Mouse (Mus musculus): ENCODE measurements at regions not wholly inside any gene's neighbourhood (a gene's known extent, or its start where the extent isn't known, plus 50 kb on each side); places are given as distances from the start of the nearest gene placed in this dataset.
"Not testable (repeated sequence)": the region's sequence is repeated elsewhere in the genome, so short reads cannot be mapped to it uniquely, and the experiment has no call there.

GRCm38 (mm10) chr4:64432097-64432496 is 385.3 kb upstream of the Tnc start:
- H3K27ac ChIP-seq (replicated peaks; ENCODE audit: low read depth, low read length), result no peak overlapping the region
- H3K9me3 ChIP-seq (ENCODE audit: control insufficient read depth, low read length), result no peaks in the 10 kb centered on the region
- H3K27me3 ChIP-seq (ENCODE audit: control insufficient read depth, insufficient read depth, low read length), result no peaks in the 10 kb centered on the region
- DNase-seq (no peak), ATAC-seq (ENCODE audit: low FRiP score, low TSS enrichment) (no peak)
- WGBS, result 93% methylated on average over 1 of the region's 1 CpGs
- H3K4me2 ChIP-seq (ENCODE audit: low read length), result no peak overlapping the region
- H3K9ac ChIP-seq (replicated peaks; ENCODE audit: low read length), result no peak overlapping the region
- no peaks in the 10 kb centered on the region for H3K4me1 ChIP-seq (ENCODE audit: control insufficient read depth, insufficient read depth, low read length)
- no peak overlapping the region for H3K4me3 ChIP-seq (replicated peaks; ENCODE audit: low read depth, low read length)
- no peaks in the 10 kb centered on the region for H3K36me3 ChIP-seq (ENCODE audit: control insufficient read depth, insufficient read depth, low read length)

DNA sequence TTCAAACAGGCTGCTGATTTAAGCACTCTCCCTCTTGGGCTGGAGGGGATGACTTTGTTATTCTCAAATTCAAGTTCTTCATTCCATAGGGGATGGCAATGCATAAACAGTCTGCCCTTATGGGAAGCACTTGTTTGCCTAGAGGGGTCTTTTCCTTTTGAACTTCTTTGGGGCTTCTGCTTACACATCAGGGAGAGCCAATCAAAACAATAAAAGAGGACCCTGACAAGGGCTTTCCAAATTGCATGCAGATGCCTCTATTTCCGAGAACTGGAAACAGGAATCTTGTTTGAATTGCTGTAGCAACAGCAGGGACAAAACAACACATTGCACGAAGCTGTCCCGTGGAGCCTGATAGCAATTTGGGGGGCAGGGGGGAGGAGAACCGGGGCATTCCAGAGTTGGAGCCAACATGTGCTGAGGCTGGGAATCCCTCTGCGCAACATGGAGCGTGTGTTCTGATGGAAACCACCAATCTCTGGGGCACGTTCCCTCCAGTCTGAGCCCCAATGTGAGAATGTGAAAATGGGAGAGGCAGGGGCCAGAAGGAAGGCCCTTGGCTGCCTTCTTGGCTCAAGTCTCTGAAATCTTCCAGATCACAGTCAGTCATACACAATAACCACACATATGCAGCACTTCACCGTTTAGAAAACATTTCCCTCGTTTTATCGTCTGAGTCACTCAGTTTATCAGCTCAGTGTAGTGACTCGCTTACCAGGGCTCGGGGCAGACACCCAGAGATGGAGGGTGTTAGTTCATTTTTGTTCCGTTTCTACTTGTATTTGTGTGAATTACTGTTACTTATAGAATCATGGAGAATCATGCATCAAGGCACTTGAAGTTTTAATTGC is 391.2 kb upstream of the Tnc start:
- 77% methylated on average over 13 of the region's 13 CpGs for WGBS
- Histone ChIP-seq H3K4me3 (replicated peaks; ENCODE audit: low read depth, low read length) (no peak overlapping the region), H3K9ac (replicated peaks; ENCODE audit: low read length) (no peak overlapping the region), H3K4me1 (ENCODE audit: control insufficient read depth, insufficient read depth, low read length) (no peaks in the 10 kb centered on the region), H3K36me3 (ENCODE audit: control insufficient read depth, insufficient read depth, low read length) (no peaks in the 10 kb centered on the region), H3K9me3 (ENCODE audit: control insufficient read depth, low read length) (no peaks in the 10 kb centered on the region), H3K4me2 (ENCODE audit: low read length) (no peak overlapping the region), H3K27ac (replicated peaks; ENCODE audit: low read depth, low read length) (no peak overlapping the region), H3K27me3 (ENCODE audit: control insufficient read depth, insufficient read depth, low read length) (no peaks in the 10 kb centered on the region)
- no peak for ATAC-seq (ENCODE audit: low FRiP score, low TSS enrichment)
- peak; percentile 21 for DNase-seq

DNA sequence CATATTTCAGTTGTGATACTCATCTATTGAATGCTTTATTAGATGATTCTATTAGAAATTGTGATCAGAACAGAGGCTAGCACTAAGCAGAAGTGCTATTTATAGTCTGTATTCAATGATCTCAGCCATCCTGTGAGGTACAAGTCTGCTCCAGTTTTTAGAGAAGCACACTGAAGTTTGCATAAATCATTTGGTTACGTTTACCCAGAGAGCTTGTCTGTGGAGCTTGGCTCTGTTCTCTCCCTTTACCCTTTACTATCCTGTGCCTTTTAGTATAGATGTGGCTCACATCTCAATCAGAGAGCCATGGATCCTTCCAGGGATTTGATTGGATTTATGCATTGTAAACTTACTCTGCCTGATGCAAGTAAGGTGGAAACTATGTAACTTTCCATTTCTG is 404.6 kb upstream of the Tnc start:
- Histone ChIP-seq H3K9me3 (ENCODE audit: control insufficient read depth, low read length) (no peaks in the 10 kb centered on the region), H3K4me1 (ENCODE audit: control insufficient read depth, insufficient read depth, low read length) (peaks cover 4% of the 10 kb centered on the region; the same call in 1 of the 2 replicates), H3K27ac (replicated peaks; ENCODE audit: low read depth, low read length) (no peak overlapping the region; the same call in 1 of the 2 replicates), H3K4me2 (ENCODE audit: low read length) (no peak overlapping the region), H3K4me3 (replicated peaks; ENCODE audit: low read depth, low read length) (no peak overlapping the region), H3K36me3 (ENCODE audit: control insufficient read depth, insufficient read depth, low read length) (no peaks in the 10 kb centered on the region), H3K9ac (replicated peaks; ENCODE audit: low read length) (no peak overlapping the region), H3K27me3 (ENCODE audit: control insufficient read depth, insufficient read depth, low read length) (no peaks in the 10 kb centered on the region)
- ATAC-seq (ENCODE audit: low FRiP score, low TSS enrichment), result no peak
- DNase-seq, result no peak
- WGBS, result 53% methylated on average over 1 of the region's 1 CpGs

GRCm38 (mm10) chr4:64451946-64452345 is 405.1 kb upstream of the Tnc start:
- H3K4me2 ChIP-seq (ENCODE audit: low read length), result no peak overlapping the region
- H3K27me3 ChIP-seq (ENCODE audit: control insufficient read depth, insufficient read depth, low read length), result no peaks in the 10 kb centered on the region
- ATAC-seq (ENCODE audit: low FRiP score, low TSS enrichment), result peak; percentile 83
- H3K36me3 ChIP-seq (ENCODE audit: control insufficient read depth, insufficient read depth, low read length), result no peaks in the 10 kb centered on the region
- H3K4me3 ChIP-seq (replicated peaks; ENCODE audit: low read depth, low read length), result no peak overlapping the region
- H3K9me3 ChIP-seq (ENCODE audit: control insufficient read depth, low read length), result no peaks in the 10 kb centered on the region
- DNase-seq, result peak; percentile 60
- peaks cover 4% of the 10 kb centered on the region; the same call in 1 of the 2 replicates for H3K4me1 ChIP-seq (ENCODE audit: control insufficient read depth, insufficient read depth, low read length)
- H3K9ac ChIP-seq (replicated peaks; ENCODE audit: low read length), result no peak overlapping the region
- WGBS, result 0% methylated on average over 1 of the region's 1 CpGs
- no peak overlapping the region; the same call in 1 of the 2 replicates for H3K27ac ChIP-seq (replicated peaks; ENCODE audit: low read depth, low read length)

GRCm38 (mm10) chr4:64492260-64492962 is 445.6 kb upstream of the Tnc start:
- ATAC-seq (ENCODE audit: low FRiP score, low TSS enrichment), result peak; percentile 14; the same call in 1 of the 2 replicates
- Histone ChIP-seq H3K27me3 (ENCODE audit: control insufficient read depth, insufficient read depth, low read length) (no peaks in the 10 kb centered on the region), H3K9ac (replicated peaks; ENCODE audit: low read length) (no peak overlapping the region), H3K9me3 (ENCODE audit: control insufficient read depth, low read length) (no peaks in the 10 kb centered on the region), H3K4me2 (ENCODE audit: low read length) (no peak overlapping the region), H3K27ac (replicated peaks; ENCODE audit: low read depth, low read length) (no peak overlapping the region), H3K36me3 (ENCODE audit: control insufficient read depth, insufficient read depth, low read length) (no peaks in the 10 kb centered on the region), H3K4me1 (ENCODE audit: control insufficient read depth, insufficient read depth, low read length) (no peaks in the 10 kb centered on the region), H3K4me3 (replicated peaks; ENCODE audit: low read depth, low read length) (no peak overlapping the region)
- DNase-seq, result peak; percentile 78
- 96% methylated on average over 1 of the region's 1 CpGs for WGBS

DNA sequence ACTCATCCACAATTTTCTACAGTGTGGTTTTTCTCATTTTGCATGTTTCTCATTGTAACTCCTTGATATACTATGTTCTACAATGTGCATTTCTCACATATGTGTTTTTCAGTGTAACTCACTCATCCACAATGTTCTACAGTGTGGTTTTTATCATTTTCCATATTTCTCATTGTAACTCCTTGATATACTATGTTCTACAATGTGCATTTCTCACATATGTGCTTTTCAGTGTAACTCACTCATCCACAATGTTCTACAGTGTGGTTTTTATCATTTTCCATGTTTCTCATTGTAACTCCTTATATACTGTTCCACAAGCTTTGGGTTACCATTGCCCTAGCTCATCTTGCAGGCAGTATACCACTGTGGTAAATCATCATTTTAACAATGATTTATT is 450.9 kb upstream of the Tnc start:
- not testable (repeated sequence) for H3K36me3 ChIP-seq (ENCODE audit: control insufficient read depth, insufficient read depth, low read length); H3K9me3 ChIP-seq (ENCODE audit: control insufficient read depth, low read length); H3K9ac ChIP-seq (replicated peaks; ENCODE audit: low read length); H3K4me2 ChIP-seq (ENCODE audit: low read length); H3K27ac ChIP-seq (replicated peaks; ENCODE audit: low read depth, low read length); H3K4me1 ChIP-seq (ENCODE audit: control insufficient read depth, insufficient read depth, low read length); H3K27me3 ChIP-seq (ENCODE audit: control insufficient read depth, insufficient read depth, low read length); DNase-seq; H3K4me3 ChIP-seq (replicated peaks; ENCODE audit: low read depth, low read length)
- ATAC-seq (ENCODE audit: low FRiP score, low TSS enrichment), result peak; percentile 96

DNA sequence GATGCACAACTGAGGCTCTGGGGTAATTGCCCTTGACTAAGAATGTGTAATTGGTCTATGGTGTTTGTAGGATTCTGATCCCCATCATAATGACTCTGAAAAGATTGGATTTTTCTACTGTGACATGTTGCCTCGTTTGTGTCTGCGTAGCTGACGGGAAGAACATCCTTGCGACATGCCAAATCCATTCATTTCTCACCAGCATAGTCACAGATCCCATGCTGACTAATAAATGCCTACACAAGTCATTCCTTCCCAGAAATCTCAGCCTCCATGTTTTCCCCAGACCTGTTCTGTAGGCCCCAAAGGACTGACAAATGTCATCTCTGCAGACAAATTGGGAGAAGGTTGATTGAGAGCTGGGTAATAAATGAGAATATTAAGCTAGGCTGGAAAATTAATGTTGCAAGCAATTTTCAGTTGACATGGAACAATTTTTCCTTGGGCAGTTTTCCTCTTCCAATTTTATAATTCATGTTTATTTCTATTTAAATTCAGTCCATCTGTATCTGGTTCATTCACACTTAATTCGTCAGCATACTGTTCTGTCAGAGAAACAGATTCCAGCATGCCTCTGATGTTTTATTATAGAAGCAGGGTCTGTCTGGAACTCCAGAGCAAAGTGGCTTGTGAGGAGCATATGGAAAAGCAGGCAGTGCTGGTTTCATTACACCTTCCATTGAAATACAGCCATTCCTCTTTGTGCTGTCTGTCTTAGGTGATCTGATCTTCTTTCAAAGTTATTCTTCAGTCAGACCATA is 454.0 kb upstream of the Tnc start:
- WGBS, result 91% methylated on average over 5 of the region's 5 CpGs
- no peak overlapping the region for H3K27ac ChIP-seq (replicated peaks; ENCODE audit: low read depth, low read length)
- no peaks in the 10 kb centered on the region for H3K36me3 ChIP-seq (ENCODE audit: control insufficient read depth, insufficient read depth, low read length)
- H3K4me3 ChIP-seq (replicated peaks; ENCODE audit: low read depth, low read length), result no peak overlapping the region
- no peaks in the 10 kb centered on the region for H3K27me3 ChIP-seq (ENCODE audit: control insufficient read depth, insufficient read depth, low read length)
- no peak overlapping the region for H3K9ac ChIP-seq (replicated peaks; ENCODE audit: low read length)
- no peak for ATAC-seq (ENCODE audit: low FRiP score, low TSS enrichment)
- no peaks in the 10 kb centered on the region for H3K4me1 ChIP-seq (ENCODE audit: control insufficient read depth, insufficient read depth, low read length)
- H3K9me3 ChIP-seq (ENCODE audit: control insufficient read depth, low read length), result no peaks in the 10 kb centered on the region
- no peak overlapping the region for H3K4me2 ChIP-seq (ENCODE audit: low read length)
- DNase-seq, result no peak

- Histone ChIP-seq H3K36me3 (ENCODE audit: control insufficient read depth, insufficient read depth, low read length) (no peaks in the 10 kb centered on the region), H3K4me2 (ENCODE audit: low read length) (no peak overlapping the region), H3K9me3 (ENCODE audit: control insufficient read depth, low read length) (no peaks in the 10 kb centered on the region), H3K27me3 (ENCODE audit: control insufficient read depth, insufficient read depth, low read length) (no peaks in the 10 kb centered on the region), H3K4me1 (ENCODE audit: control insufficient read depth, insufficient read depth, low read length) (no peaks in the 10 kb centered on the region), H3K27ac (replicated peaks; ENCODE audit: low read depth, low read length) (no peak overlapping the region), H3K4me3 (replicated peaks; ENCODE audit: low read depth, low read length) (no peak overlapping the region), H3K9ac (replicated peaks; ENCODE audit: low read length) (no peak overlapping the region)
- ATAC-seq (ENCODE audit: low FRiP score, low TSS enrichment) (no peak), DNase-seq (peak; percentile 85)
Observed at GRCm38 (mm10) chr4:64521883-64522282, 475.1 kb upstream of the Tnc start.

Data from midbrain, embryonic 14.5 days (tissue).